Mouse (Mus musculus) liver, adult 2 months (tissue): Measurements from ENCODE around the gene Ncoa6. TPM values are rescaled to one million over a fixed set of nuclear protein-coding genes. Genes with fewer than 3 reads are reported as not detected.
"Not testable (repeated sequence)": the region's sequence is repeated elsewhere in the genome, so short reads cannot be mapped to it uniquely, and the experiment has no call there.

Source experiments
- DNase-seq: peaks from one replicate; pipeline ENCODE4 v3.0.0-alpha.2; 2011; ENCODE audit warnings: low read depth, low spot score; ENCODE audit errors: extremely low read depth
- H3K27ac ChIP-seq: fragments of 200-500 bp; replicated peaks from 2 replicates; pipeline ENCODE4 v1.5.1; 2012; ENCODE audit warnings: low read depth, mild to moderate bottlenecking, control low read depth, inconsistent platforms, low read length; ENCODE audit not compliant: insufficient read depth
- H3K27me3 ChIP-seq: fragments of 200-500 bp; 2 replicates; pipeline ENCODE4 v1.6.1; 2012; ENCODE audit warnings: mild to moderate bottlenecking, moderate library complexity, low read length, inconsistent platforms; ENCODE audit not compliant: control insufficient read depth, insufficient read depth
- H3K36me3 ChIP-seq: fragments of 200-500 bp; 2 replicates; pipeline ENCODE4 v1.6.1; 2012; ENCODE audit warnings: low read length, inconsistent platforms; ENCODE audit not compliant: control insufficient read depth, insufficient read depth
- H3K4me1 ChIP-seq: fragments of 200-500 bp; 2 replicates; pipeline ENCODE4 v1.6.1; 2011; ENCODE audit warnings: low read length; ENCODE audit not compliant: control insufficient read depth, insufficient read depth
- H3K4me3 ChIP-seq: fragments of 200-500 bp; 2 replicates; pipeline ENCODE4 v1.5.1; 2011; ENCODE audit warnings: low read depth, mild to moderate bottlenecking, control low read depth, low read length, moderate library complexity; ENCODE audit not compliant: insufficient read depth
- H3K79me2 ChIP-seq: fragments of 200-500 bp; 2 replicates; pipeline ENCODE4 v1.6.1; 2012; ENCODE audit warnings: inconsistent platforms, mild to moderate bottlenecking, low read length, moderate library complexity; ENCODE audit not compliant: control insufficient read depth, insufficient read depth
- H3K9ac ChIP-seq: fragments of 200-500 bp; 2 replicates; pipeline ENCODE4 v1.6.1; 2012; ENCODE audit warnings: low read depth, mild to moderate bottlenecking, control low read depth, inconsistent platforms, low read length
- CTCF ChIP-seq: fragments of 200-500 bp; IDR thresholded peaks from 2 replicates; pipeline ENCODE4 v1.5.1; 2011; ENCODE audit warnings: low read depth, low read length, control low read depth
- POLR2A ChIP-seq: fragments of 200-500 bp; IDR thresholded peaks from 2 replicates; pipeline ENCODE4 v1.6.1; 2011; ENCODE audit warnings: low read length, control low read depth; ENCODE audit not compliant: insufficient read depth; ENCODE audit errors: extremely low read depth
- WGBS: fragments of 180-500 bp; shearing (Covaris S2); methylation state at CpG from one replicate; pipeline ENCODE4 v1.1.7; 2018; 5-methylcytosine and 5-hydroxymethylcytosine counted together
- polyA plus RNA-seq: library from polyadenylated mRNA; depleted of rRNA; stranded (reverse); fragments of >200 nt; gene quantifications from 2 replicates; pipeline ENCODE4 v1.2.3, GENCODE M21; 2012
- total RNA-seq: library from RNA; depleted of rRNA; stranded (reverse); fragments of >200 nt; gene quantifications from 2 replicates; pipeline ENCODE4 v1.2.3, GENCODE M21; 2014

Gene Ncoa6
- total and polyA plus RNA-seq, 2 experiments: 6.4 to 18.3 TPM

- WGBS: 86% methylated on average over 5 of the region's 5 CpGs
- Histone ChIP-seq H3K9ac (no peak overlapping the region), H3K27me3 (no peaks in the 10 kb centered on the region), H3K4me1 (no peaks in the 10 kb centered on the region), H3K27ac (no peak overlapping the region), H3K36me3 (no peaks in the 10 kb centered on the region), H3K79me2 (peaks cover 16% of the 10 kb centered on the region; the same call in 1 of the 2 replicates), H3K4me3 (no peak overlapping the region)
- DNase-seq: peak; percentile 40
- TF ChIP-seq CTCF: no peak
- no peak for TF ChIP-seq POLR2A
Observed at GRCm38 (mm10) chr2:155451256-155451655, 22.4 kb downstream of the Ncoa6 start.

DNA sequence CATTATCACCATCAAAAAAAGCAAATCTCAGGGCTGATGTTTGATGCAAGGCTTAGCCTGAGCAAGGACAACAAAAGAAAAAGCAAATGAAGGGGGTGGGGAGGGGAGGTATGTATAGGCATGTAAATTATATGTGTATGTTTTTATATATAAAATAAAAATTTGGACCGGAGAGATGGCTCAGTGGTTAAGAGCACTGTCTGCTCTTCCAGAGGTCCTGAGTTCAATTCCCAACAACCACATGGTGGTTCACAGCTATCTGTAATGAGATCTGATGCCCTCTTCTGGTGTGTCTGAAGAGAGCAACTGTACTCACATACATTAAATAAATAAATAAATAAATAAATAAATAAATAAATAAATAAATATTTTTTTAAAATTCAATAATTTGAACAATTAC is 25.8 kb downstream of the Ncoa6 start:
- peaks cover 19% of the 10 kb centered on the region; the same call in 1 of the 2 replicates for H3K79me2 ChIP-seq
- not testable (repeated sequence) for H3K9ac ChIP-seq, H3K27me3 ChIP-seq, H3K36me3 ChIP-seq, H3K27ac ChIP-seq, H3K4me3 ChIP-seq, H3K4me1 ChIP-seq, DNase-seq
- WGBS: 100% methylated on average over 1 of the region's 1 CpGs

DNA sequence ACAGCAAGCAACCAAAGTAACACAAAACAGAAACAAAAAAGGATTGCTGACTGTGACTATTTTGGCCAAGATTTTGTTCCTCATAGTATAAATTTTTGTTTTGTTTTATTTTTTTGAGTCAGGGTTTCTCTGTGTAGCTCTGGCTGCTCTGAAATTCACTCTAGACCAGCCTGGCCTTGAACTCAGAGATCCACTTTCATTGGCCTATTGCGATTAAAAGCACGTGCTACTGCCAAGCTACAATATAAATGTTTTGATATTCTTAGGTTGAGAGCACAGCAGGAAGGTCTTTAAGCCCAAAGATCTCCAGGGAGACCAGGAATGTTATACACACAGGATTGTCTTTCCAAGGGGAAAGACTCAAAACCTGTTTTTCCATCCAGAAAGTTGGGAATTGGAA is 30.2 kb downstream of the Ncoa6 start:
- H3K4me3 ChIP-seq: no peak overlapping the region
- peak overlapping the region; percentile 44; the same call in 1 of the 2 replicates for H3K27ac ChIP-seq
- no peaks in the 10 kb centered on the region for H3K27me3 ChIP-seq
- no peak for TF ChIP-seq CTCF
- TF ChIP-seq POLR2A: no peak
- no peak overlapping the region for H3K9ac ChIP-seq
- DNase-seq: peak; percentile 55
- peaks cover 11% of the 10 kb centered on the region for H3K4me1 ChIP-seq
- WGBS: 2% methylated on average over 2 of the region's 2 CpGs
- peaks cover 3% of the 10 kb centered on the region; the same call in 1 of the 2 replicates for H3K36me3 ChIP-seq
- peaks cover 13% of the 10 kb centered on the region; the same call in 1 of the 2 replicates for H3K79me2 ChIP-seq

- TF ChIP-seq POLR2A: no peak
- TF ChIP-seq CTCF: no peak
- Histone ChIP-seq H3K27me3 (no peaks in the 10 kb centered on the region), H3K9ac (no peak overlapping the region), H3K4me3 (no peak overlapping the region), H3K36me3 (peaks cover 4% of the 10 kb centered on the region; the same call in 1 of the 2 replicates), H3K4me1 (peaks cover 11% of the 10 kb centered on the region), H3K79me2 (peaks cover 13% of the 10 kb centered on the region; the same call in 1 of the 2 replicates), H3K27ac (peak overlapping the region; percentile 39; the same call in 1 of the 2 replicates)
- 41% methylated on average over 4 of the region's 4 CpGs for WGBS
- peak; percentile 55 for DNase-seq
Observed at GRCm38 (mm10) chr2:155442916-155443315, 30.8 kb downstream of the Ncoa6 start.

GRCm38 (mm10) chr2:155436445-155436844 is 37.2 kb downstream of the Ncoa6 start:
- TF ChIP-seq CTCF (no peak), POLR2A (no peak)
- H3K27me3 ChIP-seq: no peaks in the 10 kb centered on the region
- no peaks in the 10 kb centered on the region; the same call in 1 of the 2 replicates for H3K79me2 ChIP-seq
- no peak overlapping the region for H3K4me3 ChIP-seq
- H3K9ac ChIP-seq: no peak overlapping the region
- H3K4me1 ChIP-seq: no peaks in the 10 kb centered on the region
- DNase-seq: peak; percentile 14
- H3K36me3 ChIP-seq: peaks cover 36% of the 10 kb centered on the region
- H3K27ac ChIP-seq: no peak overlapping the region

DNA sequence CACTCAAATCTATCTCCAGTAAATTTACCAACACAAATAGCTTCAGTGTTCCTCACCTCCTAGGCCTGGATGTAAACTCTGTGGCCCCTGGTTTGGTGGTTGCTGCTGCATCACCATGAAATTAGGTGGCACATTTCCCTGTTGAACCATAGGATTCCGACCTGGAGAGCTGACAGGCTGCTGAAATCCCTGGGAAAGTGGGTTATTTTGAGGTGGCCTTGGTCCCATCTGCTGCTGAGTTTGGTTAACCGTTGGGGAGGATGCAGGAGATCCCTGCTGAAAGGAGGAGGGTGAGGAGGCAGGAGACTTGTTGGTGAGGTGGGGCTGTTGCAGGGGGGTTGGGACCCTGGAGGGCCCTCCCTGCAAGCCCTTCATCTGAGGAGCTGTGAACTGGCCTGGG is 52.8 kb downstream of the Ncoa6 start:
- no peaks in the 10 kb centered on the region for H3K4me1 ChIP-seq
- no peaks in the 10 kb centered on the region; the same call in 1 of the 2 replicates for H3K79me2 ChIP-seq
- TF ChIP-seq CTCF (no peak), POLR2A (no peak)
- H3K9ac ChIP-seq: no peak overlapping the region
- H3K4me3 ChIP-seq: no peak overlapping the region
- no peak overlapping the region for H3K27ac ChIP-seq
- no peak for DNase-seq
- peaks cover 49% of the 10 kb centered on the region for H3K36me3 ChIP-seq
- H3K27me3 ChIP-seq: no peaks in the 10 kb centered on the region
- 85% methylated on average over 2 of the region's 2 CpGs for WGBS
